Mouse (Mus musculus) cortical plate, adult 2 months (tissue): Measurements from ENCODE around the gene Myrf.

Source experiments
- CTCF ChIP-seq: fragments of 200-500 bp; IDR thresholded peaks from 2 replicates; pipeline ENCODE4 v1.5.1; 2011; ENCODE audit warnings: mild to moderate bottlenecking, control low read depth, low read length; ENCODE audit not compliant: insufficient read depth; ENCODE audit errors: extremely low read depth
- POLR2A ChIP-seq: fragments of 200-500 bp; IDR thresholded peaks from 2 replicates; pipeline ENCODE4 v1.6.1; 2011; ENCODE audit warnings: mild to moderate bottlenecking, low read length, control low read depth; ENCODE audit not compliant: insufficient read depth; ENCODE audit errors: extremely low read depth

DNA sequence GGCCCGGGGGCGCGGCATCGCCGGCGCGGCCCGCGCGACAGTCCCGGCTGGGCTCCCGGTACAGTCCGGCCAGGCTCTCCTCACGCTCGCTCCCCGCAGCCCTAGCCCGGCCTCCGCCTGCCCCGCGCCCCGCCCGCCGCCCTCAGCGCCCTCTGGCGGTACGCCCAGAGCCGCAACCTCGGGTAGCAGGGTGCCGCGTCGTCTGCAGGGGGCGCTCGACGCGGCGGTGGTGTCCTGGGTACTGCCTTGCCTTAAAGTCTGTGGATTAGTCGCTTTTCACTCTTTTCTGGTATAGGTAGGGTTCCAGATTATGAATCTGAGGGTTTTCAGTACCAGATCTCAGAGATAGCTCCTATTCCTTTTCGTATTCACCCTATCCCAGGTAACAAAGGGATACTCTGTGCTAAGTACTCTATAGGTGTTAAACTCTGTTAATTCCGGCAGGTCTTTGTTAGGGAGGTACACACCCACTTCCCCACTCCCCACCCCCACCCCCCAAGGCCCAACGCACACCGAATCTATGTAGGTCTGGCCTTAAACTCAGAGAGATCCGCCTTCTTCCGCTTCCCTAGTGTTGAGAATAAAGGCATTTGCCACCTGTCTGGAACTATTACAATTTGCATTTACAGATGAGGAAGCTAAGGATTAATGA, at the start of gene Myrf:
- TF ChIP-seq CTCF: peak; percentile 68
- no peak for TF ChIP-seq POLR2A
